Mouse (Mus musculus): Measurements from ENCODE around the gene Ak5. TPM values are rescaled to one million over a fixed set of nuclear protein-coding genes. Genes with fewer than 3 reads are reported as not detected.
"Not testable (repeated sequence)": the region's sequence is repeated elsewhere in the genome, so short reads cannot be mapped to it uniquely, and the experiment has no call there.

Gene Ak5
- polyA plus RNA-seq (2016; fragmentation: Nextera tagmentation; extraction: Ambion mirVana) = 1.5 and 2.4 TPM in 2 replicates

DNA sequence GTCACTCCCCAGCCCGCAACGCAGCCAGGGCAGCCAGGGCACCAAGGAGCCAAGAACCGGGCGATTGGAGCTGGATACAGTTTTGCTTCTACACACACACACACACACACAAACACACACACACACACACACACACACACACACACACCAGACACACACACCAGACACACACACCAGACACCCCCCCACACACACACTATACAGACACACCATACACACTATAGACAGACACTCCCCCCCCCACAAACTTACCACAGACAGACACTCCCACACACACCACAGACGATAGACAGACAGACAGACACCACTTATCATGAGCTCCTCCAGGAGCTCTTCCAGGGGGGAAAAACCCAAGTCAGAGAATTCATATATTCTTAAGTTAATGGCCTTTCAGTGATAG, at the start of gene Ak5:
Ak5 (minus strand) TSS at position 122 of the 400 bp plus-strand sequence.
- 6% methylated on average over 4 of the region's 5 CpGs for WGBS
- peak; percentile 65 for ATAC-seq (ENCODE audit: low FRiP score, low read depth)
- no peaks in the 10 kb centered on the region for H3K9me3 ChIP-seq
- peak within 1 kb of the TSS; percentile 60 for H3K9ac ChIP-seq
- H3K27me3 ChIP-seq (replicated peaks) = peaks cover 33% of the 10 kb centered on the region
- H3K4me2 ChIP-seq (replicated peaks) = peak within 1 kb of the TSS; percentile 99
- H3K4me3 ChIP-seq = peak within 1 kb of the TSS; percentile 58
- peaks cover 9% of the 10 kb centered on the region for H3K4me1 ChIP-seq
- H3K27ac ChIP-seq = no peak within 1 kb of the TSS
- no peaks in the 10 kb centered on the region for H3K36me3 ChIP-seq

DNA sequence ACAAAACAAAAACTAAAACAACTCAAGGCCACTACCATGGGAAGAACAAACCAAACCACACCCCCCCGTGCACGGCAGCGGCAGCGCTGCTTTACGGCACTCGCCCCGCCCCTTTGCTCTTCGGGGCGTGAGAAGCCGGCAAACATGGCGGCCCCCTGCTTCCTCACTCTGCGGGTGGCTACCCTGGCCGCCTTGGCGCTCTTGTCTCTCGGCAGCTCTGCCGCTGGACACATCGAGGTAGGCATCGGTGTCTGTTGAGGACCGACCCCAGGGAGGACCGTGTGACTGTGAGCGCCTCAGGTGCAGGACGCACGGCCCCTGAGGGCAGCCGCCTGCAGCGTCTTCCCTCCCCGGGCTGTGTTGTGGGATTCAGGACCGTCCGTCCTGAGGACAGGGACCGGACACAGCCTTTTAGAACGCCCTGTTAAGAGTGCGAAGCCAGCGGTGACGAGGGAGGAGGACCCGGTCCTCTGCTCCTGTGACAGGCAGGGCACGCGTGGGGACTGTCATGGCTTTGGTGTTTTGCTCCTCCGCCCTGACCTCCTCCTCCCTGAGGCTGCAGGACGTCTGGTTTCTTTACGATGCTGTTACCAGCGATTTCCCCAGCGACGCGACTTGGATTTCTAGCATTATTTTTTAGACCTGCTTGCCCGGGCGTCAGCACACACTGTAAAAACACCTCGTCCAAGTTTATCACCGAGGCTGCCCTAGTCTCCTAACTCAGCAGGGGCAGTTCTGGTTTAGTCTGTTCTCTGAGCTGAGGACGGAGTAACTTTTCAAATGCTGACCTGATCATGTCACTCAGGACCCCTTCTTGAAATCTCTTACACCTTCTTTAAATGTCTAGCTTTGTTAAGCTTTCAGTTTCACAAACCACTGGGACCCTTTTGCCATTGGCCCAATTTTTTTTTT, 46.1 kb upstream of the Ak5 start, which contains the start of gene Pigk:
Pigk (plus strand) TSS at position 110 of the 912 bp plus-strand sequence.
- peak; percentile 91 for ATAC-seq (ENCODE audit: low FRiP score, low read depth)
- Histone ChIP-seq H3K4me1 (peaks cover 13% of the 10 kb centered on the region), H3K36me3 (no peaks in the 10 kb centered on the region), H3K9ac (peak within 1 kb of the TSS; percentile 81), H3K4me2 (replicated peaks) (peak within 1 kb of the TSS; percentile 84), H3K27me3 (replicated peaks) (no peaks in the 10 kb centered on the region), H3K4me3 (peak within 1 kb of the TSS; percentile 85), H3K27ac (no peak within 1 kb of the TSS), H3K9me3 (no peaks in the 10 kb centered on the region)
- WGBS = under 1% methylated on average over 48 of the region's 48 CpGs

DNA sequence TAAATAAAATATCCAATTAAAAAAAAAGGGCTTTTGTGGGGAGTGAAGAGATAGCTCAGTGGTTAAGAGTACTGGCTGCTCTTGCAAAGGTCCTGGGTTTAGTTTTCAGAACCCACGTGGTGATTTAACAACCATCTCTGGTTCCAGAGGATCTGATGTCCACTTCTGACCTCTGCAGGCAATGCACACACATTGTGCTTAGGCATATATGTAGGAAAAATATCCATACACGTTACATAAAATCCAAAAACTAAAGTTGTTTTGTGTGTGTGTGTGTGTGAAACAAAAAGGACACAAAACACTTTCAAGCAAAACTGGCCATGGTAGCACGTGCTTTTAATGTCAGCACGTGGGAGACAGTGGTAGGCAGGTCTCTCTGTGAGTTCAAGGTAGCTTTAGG, 44.8 kb upstream of the Ak5 start:
- ATAC-seq (ENCODE audit: low FRiP score, low read depth) = no peak
- Histone ChIP-seq H3K4me2 (replicated peaks) (no peak overlapping the region), H3K4me3 (no peak overlapping the region), H3K9ac (no peak overlapping the region), H3K9me3 (no peaks in the 10 kb centered on the region), H3K36me3 (no peaks in the 10 kb centered on the region), H3K4me1 (peaks cover 13% of the 10 kb centered on the region), H3K27me3 (replicated peaks) (no peaks in the 10 kb centered on the region), H3K27ac (no peak overlapping the region)
- 73% methylated on average over 4 of the region's 4 CpGs for WGBS

DNA sequence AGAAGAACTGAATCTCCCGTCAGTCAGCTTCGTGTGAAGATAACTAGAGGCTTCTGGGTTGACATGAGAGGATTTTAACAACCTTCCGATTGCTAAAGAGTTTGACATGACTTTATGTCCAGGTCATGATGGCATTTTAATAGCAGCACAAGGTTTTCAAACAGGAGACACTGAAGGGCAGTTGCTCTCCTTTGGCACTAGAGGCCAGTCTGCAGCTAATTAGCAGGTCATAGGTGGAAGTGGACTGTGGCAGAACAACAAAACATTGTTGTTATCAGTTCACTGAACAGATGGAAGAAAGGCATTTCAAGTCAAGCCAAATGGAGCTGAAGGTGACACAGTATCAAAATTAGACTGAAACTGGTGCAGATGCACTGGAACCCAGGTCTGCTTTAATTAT, 41.8 kb upstream of the Ak5 start:
- Histone ChIP-seq H3K36me3 (no peaks in the 10 kb centered on the region), H3K4me1 (peaks cover 7% of the 10 kb centered on the region), H3K27ac (no peak overlapping the region), H3K9me3 (no peaks in the 10 kb centered on the region), H3K9ac (no peak overlapping the region), H3K27me3 (replicated peaks) (no peaks in the 10 kb centered on the region), H3K4me3 (no peak overlapping the region), H3K4me2 (replicated peaks) (no peak overlapping the region)
- ATAC-seq (ENCODE audit: low FRiP score, low read depth) = no peak
- WGBS = 95% methylated on average over 3 of the region's 3 CpGs

DNA sequence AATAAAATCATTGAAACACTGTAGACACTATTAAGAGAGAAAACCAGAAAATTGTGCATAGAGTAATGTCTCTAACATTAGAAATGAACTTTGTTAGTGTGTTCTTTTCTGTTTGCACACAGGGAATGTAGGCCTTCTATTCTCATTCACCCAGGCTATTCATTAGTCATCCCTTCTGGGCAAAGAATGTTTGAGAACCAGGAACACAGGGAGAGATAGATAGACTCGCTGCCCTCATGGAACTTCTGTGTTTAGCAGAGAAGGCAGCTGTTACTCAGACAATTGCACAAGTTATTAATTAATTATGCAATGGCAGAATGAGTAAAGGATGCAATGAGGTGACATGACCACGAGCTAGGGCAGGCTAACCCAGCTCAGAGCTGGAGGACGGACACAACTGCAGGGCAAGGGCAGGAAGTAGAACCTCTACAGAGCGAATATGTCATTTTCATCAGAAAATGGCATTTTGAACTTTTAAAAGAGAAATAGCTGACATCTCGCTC, 39.2 kb upstream of the Ak5 start:
- Histone ChIP-seq H3K27ac (no peak overlapping the region), H3K9me3 (no peaks in the 10 kb centered on the region), H3K4me1 (no peaks in the 10 kb centered on the region), H3K27me3 (replicated peaks) (no peaks in the 10 kb centered on the region), H3K4me2 (replicated peaks) (no peak overlapping the region), H3K9ac (no peak overlapping the region), H3K36me3 (no peaks in the 10 kb centered on the region), H3K4me3 (no peak overlapping the region)
- ATAC-seq (ENCODE audit: low FRiP score, low read depth) = no peak
- 84% methylated on average over 5 of the region's 5 CpGs for WGBS

DNA sequence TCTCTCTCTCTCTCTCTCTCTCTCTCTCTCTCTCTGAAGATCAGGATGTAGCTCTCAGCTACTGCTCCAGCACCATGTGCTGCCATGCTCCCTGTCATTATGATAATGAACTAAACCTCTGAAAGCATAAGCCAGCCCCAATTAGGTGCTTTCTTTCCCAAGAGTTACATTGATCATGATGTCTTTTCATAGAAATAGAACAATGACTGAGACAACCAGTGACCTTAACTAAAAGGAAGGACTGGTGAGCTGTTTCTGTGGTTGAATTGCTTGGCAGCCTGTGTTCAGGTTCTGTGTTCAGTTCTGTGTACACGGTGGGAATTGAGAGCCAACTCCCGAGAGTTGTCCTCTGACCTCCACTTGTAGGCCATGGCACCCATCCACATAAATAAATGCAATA, 38.7 kb upstream of the Ak5 start:
- no peak for ATAC-seq (ENCODE audit: low FRiP score, low read depth)
- WGBS = 82% methylated on average over 2 of the region's 2 CpGs

DNA sequence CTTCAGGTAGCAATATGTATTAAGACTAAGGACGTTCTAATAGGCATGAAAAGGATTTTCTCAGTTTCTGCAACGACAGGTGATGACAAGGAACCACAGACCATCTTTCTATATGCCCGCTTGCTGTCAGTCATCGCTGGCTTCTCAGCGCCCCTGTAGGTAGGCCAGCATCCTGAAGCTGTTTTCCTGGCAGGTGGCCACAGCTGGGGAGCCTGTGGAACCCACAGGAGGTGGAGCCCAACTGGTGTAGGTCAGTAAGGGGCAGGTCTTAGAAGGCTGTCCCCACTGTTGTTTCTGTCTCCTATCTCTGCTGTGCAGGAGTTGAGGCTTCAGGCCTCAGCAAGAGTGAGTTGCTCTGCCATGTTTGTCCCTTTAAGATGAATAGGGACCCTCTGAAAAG, 37.7 kb upstream of the Ak5 start:
- Histone ChIP-seq H3K4me1 (no peaks in the 10 kb centered on the region), H3K36me3 (no peaks in the 10 kb centered on the region), H3K9ac (no peak overlapping the region), H3K27ac (no peak overlapping the region), H3K4me2 (replicated peaks) (no peak overlapping the region), H3K4me3 (no peak overlapping the region), H3K9me3 (no peaks in the 10 kb centered on the region), H3K27me3 (replicated peaks) (no peaks in the 10 kb centered on the region)
- WGBS = 78% methylated on average over 5 of the region's 5 CpGs
- ATAC-seq (ENCODE audit: low FRiP score, low read depth) = no peak

More for the DNA sequence above, 38.7 kb upstream of the Ak5 start:
- H3K36me3 ChIP-seq = no peaks in the 10 kb centered on the region
- no peak overlapping the region for H3K4me3 ChIP-seq
- no peaks in the 10 kb centered on the region for H3K9me3 ChIP-seq
- no peak overlapping the region for H3K4me2 ChIP-seq (replicated peaks)
- H3K9ac ChIP-seq = no peak overlapping the region
- H3K27ac ChIP-seq = no peak overlapping the region
- no peaks in the 10 kb centered on the region for H3K27me3 ChIP-seq (replicated peaks)
- no peaks in the 10 kb centered on the region for H3K4me1 ChIP-seq

DNA sequence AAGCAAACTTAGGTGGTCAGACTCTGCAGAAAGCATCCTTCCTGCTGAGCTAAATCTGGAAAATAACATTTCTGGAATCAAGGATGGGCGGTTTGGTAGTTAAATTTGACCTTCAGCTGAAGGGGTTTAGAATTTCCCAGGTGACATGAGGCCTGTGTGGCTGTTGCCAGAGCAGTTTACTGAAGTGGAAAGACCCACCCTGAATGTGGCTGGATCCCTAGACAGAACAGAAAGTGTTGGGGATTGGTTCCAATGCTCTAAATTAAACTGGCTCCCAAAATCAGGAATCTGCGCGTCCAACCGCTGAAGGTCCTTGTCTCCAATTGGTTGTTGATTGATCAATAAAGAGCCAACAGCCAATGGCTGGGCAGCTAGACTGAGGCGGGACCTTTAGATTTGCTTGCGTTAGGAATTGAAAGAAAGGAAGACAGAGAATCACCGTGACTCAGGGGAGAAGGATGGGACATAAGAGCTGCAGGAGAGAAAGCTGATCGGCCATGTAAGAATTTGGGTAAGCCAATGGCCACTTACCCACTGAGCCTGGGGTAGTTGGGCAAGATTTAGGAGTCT, 34.2 kb upstream of the Ak5 start:
- H3K36me3 ChIP-seq = no peaks in the 10 kb centered on the region
- H3K4me1 ChIP-seq = no peaks in the 10 kb centered on the region
- H3K9ac ChIP-seq = no peak overlapping the region
- H3K4me3 ChIP-seq = no peak overlapping the region
- H3K27me3 ChIP-seq (replicated peaks) = no peaks in the 10 kb centered on the region
- H3K27ac ChIP-seq = no peak overlapping the region
- ATAC-seq (ENCODE audit: low FRiP score, low read depth) = peak; percentile 25; the same call in 1 of the 2 replicates
- H3K9me3 ChIP-seq = no peaks in the 10 kb centered on the region
- WGBS = 49% methylated on average over 8 of the region's 8 CpGs
- peak overlapping the region; percentile 28; the same call in 1 of the 2 replicates for H3K4me2 ChIP-seq (replicated peaks)

DNA sequence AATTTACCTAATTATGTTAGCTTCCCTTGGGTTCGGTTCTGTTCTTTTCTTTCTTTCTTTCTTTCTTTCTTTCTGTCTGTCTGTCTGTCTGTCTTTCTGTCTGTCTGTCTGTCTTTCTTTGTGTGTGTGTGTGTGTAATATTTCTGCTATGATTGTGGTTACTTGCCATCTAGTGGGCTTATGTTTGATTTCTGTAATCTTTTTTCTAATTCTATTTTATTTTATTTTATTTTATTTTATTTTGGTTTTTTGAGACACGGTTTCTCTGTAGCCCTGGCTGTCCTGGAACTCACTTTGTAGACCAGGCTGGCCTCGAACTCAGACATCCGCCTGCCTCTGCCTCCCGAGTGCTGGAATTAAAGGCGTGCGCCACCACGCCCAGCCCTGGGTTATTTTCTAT, 33.4 kb upstream of the Ak5 start:
- not testable (repeated sequence) for H3K27ac ChIP-seq; ATAC-seq (ENCODE audit: low FRiP score, low read depth); H3K9ac ChIP-seq; H3K9me3 ChIP-seq; H3K27me3 ChIP-seq (replicated peaks); H3K4me3 ChIP-seq; H3K36me3 ChIP-seq; H3K4me2 ChIP-seq (replicated peaks); H3K4me1 ChIP-seq
- WGBS = 92% methylated on average over 8 of the region's 8 CpGs

DNA sequence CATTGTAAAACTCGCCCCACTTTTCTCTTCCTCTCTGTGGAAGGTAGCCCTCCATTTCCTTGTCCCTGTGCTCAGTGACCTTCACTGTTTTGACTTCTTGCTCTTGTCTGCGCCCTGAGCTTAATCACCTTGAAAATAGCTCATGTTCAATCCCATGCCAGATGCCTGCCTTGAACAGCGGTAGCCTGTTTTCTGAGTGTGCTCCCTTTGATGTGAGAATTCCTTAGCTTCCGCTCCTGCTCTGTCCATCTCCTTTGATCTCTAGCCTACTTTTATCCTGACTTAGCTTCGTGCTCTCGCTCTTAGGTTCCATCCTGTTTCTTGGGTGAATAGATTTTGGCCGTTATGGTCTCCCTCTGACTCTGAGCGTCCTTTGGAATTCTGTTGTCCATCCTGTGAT, 31.1 kb upstream of the Ak5 start:
- H3K4me2 ChIP-seq (replicated peaks) = no peak overlapping the region
- no peaks in the 10 kb centered on the region for H3K36me3 ChIP-seq
- no peaks in the 10 kb centered on the region for H3K9me3 ChIP-seq
- H3K9ac ChIP-seq = no peak overlapping the region
- no peak for ATAC-seq (ENCODE audit: low FRiP score, low read depth)
- H3K27ac ChIP-seq = no peak overlapping the region
- H3K4me3 ChIP-seq = no peak overlapping the region
- 65% methylated on average over 8 of the region's 8 CpGs for WGBS
- no peaks in the 10 kb centered on the region for H3K4me1 ChIP-seq
- H3K27me3 ChIP-seq (replicated peaks) = no peaks in the 10 kb centered on the region

DNA sequence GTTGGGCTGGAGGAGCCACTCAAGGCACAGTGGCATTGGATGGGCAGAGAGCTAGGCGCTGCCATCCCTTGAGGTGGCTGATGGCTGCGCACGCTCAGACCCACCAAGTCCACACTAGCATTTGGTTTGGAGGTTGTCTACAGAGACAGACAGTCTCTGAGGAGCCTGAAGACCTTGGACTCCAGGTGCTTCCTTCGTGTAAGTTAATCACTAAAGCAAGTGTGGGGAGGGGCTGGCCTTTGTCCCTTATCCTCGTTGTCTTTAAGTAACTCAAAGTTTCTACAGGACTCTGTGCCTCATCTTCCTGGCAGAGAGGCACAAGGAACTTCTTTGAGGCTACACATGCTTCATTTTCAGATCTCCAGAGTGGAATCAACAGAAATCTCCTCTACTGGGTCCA, 29.9 kb upstream of the Ak5 start:
- no peak for ATAC-seq (ENCODE audit: low FRiP score, low read depth)
- no peaks in the 10 kb centered on the region for H3K27me3 ChIP-seq (replicated peaks)
- no peaks in the 10 kb centered on the region for H3K36me3 ChIP-seq
- H3K4me1 ChIP-seq = no peaks in the 10 kb centered on the region
- no peak overlapping the region for H3K4me3 ChIP-seq
- H3K9me3 ChIP-seq = no peaks in the 10 kb centered on the region
- no peak overlapping the region for H3K27ac ChIP-seq
- H3K4me2 ChIP-seq (replicated peaks) = no peak overlapping the region
- 89% methylated on average over 5 of the region's 5 CpGs for WGBS
- no peak overlapping the region for H3K9ac ChIP-seq

DNA sequence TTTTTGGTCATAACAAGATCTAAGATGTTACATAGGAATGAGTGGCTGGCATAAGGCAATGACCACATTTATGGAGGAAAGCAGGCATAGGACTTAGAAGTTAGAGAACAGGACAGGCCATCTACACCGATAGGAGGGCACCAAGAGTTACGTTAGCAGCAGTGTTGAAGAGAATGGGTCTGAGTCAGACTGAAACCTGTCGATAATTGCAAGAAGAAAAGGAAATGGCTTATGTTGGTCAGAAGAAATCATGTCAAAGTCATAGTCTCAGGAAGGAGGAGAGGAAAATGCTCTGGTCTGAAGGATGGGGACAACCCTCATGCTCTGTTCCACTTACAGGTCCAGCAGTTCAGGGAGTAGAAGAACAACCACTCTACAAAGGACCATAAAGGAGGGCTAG, 26.8 kb upstream of the Ak5 start:
- no peak overlapping the region for H3K27ac ChIP-seq
- no peak overlapping the region for H3K4me3 ChIP-seq
- ATAC-seq (ENCODE audit: low FRiP score, low read depth) = no peak
- H3K36me3 ChIP-seq = no peaks in the 10 kb centered on the region
- no peak overlapping the region for H3K9ac ChIP-seq
- WGBS = 92% methylated on average over 3 of the region's 3 CpGs
- H3K27me3 ChIP-seq (replicated peaks) = no peaks in the 10 kb centered on the region
- H3K9me3 ChIP-seq = no peaks in the 10 kb centered on the region
- H3K4me1 ChIP-seq = no peaks in the 10 kb centered on the region
- H3K4me2 ChIP-seq (replicated peaks) = no peak overlapping the region
